Mouse (Mus musculus) c-Kit-positive CD71-positive TER-119-positive erythroid progenitor cells, embryonic 14.5 days (primary cell): ENCODE data around the gene D10Wsu102e.
"Not testable (repeated sequence)": the region's sequence is repeated elsewhere in the genome, so short reads cannot be mapped to it uniquely, and the experiment has no call there.

Experiments
- DNase-seq: peaks from one replicate; pipeline ENCODE4 v3.0.0-alpha.2; 2013; ENCODE audit warnings: low spot score

D10Wsu102e gene

GRCm38 (mm10) chr10:83347494-83347893 lies 12.5 kb upstream of the D10Wsu102e start:
- DNase-seq, result no peak

GRCm38 (mm10) chr10:83350689-83351088 lies 9.3 kb upstream of the D10Wsu102e start:
- no peak for DNase-seq

DNA sequence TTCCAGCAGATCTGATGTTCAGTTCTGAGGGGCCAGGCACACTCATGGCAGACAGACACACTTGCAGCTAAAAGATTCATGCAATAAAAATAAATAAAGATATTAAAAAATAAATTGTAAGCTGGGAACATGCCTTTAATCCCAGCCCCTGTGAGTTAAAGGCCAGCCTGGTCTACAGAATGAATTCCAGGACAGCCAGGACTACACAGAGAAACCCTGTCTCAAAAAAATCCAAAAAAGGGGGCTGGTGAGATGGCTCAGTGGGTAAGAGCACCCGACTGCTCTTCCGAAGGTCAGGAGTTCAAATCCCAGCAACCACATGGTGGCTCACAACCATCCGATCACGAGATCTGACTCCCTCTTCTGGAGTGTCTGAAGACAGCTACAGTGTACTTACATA lies 8.2 kb upstream of the D10Wsu102e start:
- DNase-seq, result not testable (repeated sequence)

DNA sequence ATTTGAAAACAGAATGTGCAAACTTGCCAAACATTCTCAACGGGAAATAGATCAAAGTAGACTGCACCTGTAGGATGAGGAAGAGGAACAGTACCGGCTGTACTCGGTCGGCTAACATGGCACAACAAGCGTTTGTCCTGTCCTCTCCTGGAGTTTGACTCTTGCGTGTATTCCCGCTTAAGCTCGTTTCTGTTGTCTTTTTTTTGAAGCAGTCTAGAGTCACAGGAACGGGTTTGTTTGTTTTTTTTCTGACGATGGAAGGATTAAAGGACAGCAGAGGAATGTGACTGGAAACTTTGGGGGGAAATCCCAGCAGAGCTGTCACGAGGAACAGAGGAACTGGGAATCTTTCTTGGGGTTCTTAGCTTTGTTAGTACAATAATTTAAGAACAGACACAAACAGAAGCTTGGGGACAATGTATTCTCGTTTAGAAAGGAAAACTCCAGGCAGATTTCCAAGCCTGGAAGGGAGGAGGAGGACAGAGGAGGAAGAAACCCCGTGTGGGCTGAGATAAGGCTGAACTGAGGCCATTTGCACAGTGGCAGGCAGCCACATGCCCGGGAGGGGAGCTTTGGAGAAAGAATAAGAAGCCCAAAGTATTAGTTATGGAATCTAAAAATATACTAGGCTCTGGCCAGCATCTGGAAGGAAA lies 6.2 kb upstream of the D10Wsu102e start:
- DNase-seq, result no peak

DNA sequence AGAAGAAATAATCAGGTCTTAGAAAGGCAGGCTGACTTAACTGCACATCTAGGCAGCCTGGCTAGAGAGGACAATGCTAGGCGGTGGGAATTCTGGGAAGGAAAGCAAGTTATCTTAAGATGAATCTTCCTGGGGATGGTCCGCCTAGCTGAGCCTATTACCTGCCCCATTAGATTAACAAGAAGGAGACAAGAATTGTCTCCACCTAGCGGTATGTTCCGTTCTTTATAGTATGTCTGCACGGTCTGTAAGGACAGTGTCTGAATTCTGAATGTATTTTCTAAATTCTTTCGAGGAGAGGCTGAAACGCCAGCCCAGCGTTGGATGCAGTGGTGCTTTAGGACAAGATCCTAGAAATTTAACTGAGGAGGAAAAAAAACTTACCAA lies 5.7 kb upstream of the D10Wsu102e start:
- DNase-seq, result no peak

- no peak for DNase-seq
Observed at GRCm38 (mm10) chr10:83356416-83356815, 3.6 kb upstream of the D10Wsu102e start.

DNA sequence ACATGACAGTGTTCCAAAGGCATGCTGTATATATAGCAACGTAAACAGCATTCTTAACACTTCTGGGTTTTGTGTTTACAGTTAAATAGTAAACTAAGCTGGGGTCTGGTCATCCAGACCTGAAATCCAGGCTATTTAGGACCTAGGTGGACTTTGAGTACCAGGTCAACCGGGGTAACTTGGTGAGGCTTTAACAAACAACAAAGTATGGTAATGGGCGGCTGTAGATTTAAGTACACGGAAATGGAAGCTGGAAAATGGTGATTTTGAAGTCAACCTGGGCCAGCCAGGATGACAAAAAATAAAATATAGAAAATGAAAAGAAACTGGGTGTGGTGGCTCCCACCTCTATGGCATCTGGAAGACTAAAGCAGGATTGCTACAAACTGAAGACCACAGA lies 570 bp upstream of the D10Wsu102e start:
- no peak for DNase-seq

DNA sequence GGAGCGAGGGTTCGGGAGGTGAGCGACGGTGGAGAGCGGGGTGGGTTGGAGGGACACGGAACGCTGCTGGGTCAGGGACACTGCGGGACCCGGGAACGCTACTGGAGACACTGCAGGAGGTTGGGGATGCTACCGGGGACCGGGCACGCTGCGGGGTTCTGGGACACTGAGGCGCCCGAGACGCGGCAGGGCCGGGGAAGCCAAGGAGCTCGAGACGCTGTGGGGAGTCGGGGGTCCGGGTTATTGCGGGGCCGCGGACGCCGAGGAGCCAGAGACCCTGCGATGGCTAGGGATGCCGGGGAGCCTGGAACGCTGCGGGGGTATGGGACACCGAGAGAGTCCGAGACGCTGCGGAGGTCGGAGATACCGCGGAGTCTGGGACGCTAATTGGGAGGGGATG lies 335 bp downstream of the D10Wsu102e start:
- no peak for DNase-seq

GRCm38 (mm10) chr10:83361643-83362382 lies 1.8 kb downstream of the D10Wsu102e start:
- DNase-seq, result peak; percentile 56

DNA sequence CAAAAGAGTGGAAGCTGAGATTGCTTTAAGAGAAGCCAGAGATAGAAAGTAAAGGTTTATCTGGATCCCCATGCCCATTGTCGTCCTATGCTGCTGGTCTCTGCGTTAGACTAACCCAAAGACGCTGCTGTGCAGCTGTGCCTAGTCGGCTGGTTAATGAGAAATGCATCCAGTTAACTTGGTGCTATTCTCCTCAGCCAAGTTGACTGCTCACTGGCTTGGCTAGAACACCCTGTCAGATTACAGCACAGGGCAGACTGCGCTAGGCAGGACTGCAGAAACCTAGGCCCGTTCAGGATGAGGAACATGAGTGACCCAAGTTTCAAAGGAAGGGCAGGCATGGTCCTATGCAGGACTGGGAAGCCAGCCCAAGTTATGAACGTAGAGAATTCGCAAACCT lies 3.4 kb downstream of the D10Wsu102e start:
- no peak for DNase-seq

- no peak for DNase-seq
Observed at GRCm38 (mm10) chr10:83368918-83369317, 8.9 kb downstream of the D10Wsu102e start.

GRCm38 (mm10) chr10:83374045-83374656 lies 14.1 kb downstream of the D10Wsu102e start:
- no peak for DNase-seq

DNA sequence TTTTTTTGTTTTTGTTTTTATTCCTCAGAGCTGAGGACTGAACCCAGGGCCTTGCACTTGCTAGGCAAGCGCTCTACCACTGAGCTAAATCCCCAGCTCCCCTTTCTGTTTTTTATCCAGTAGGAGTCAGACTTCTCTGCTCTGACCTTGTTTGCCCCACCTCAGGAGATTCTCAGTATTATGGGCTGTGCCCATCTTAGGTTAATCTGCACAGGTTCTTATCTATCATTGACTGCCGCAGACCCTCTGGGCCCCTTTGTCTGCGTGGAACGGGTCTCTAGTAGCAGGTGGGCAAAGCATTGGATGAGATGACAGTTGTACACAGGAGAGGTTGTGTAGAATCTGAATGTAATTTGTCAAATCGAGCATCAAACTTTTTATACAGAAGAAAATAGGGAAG lies 15.4 kb downstream of the D10Wsu102e start:
- not testable (repeated sequence) for DNase-seq

GRCm38 (mm10) chr10:83376911-83377682 lies 17.1 kb downstream of the D10Wsu102e start:
- DNase-seq, result no peak

DNA sequence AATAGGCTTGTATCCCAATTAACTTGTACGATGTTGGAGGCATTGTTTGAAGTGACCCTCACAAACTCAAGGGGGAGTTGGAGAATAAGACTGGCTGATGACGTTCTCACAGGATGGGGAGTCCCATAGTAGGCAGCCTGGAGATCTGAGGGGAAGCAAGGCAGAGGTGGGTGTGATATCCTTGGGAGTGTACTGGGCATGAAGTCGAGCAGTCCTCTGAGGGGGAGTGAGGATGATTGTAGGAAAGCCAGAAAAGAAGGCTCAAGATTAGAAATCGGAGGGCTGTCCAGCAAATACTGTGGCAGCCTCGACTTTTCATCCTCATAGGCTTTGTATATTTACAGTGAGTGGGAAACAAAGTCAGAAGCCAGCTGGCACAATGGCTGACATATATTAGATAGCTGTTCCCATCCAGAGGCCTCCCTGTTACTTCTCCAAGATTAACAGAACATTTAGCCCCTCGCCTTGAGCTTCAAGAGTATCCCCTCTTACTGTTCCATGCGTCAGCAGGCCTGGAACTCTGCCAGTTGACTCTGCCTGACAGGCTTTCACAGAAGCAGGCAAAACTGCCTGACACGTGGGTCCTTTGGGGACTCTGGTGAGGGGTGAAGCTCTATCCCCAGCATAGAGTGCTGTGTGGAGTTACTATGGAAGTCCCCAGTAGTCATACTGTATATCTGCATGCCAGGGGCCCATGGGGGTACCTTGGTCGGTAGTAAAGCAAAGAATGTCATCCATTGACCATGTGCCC lies 18.2 kb downstream of the D10Wsu102e start:
- DNase-seq, result no peak

DNA sequence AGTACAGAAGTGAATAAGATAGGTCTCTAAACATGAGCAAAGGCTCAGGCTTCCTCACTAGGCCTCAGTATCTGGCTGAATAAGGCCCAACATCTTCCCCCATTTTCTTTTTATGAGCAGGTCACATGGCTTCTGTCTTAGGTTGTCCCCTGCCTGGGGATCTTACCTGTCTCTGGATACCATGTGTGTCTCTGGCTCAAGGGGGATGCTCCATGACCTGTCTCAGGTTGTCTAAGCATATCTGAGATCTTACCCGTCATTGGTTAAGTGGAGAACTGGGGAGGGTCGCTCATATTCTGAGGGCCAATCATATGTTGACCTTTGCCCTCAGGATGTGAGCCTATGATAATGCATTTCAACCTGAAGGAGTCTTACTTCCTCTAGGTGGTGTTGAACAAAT lies 20.5 kb downstream of the D10Wsu102e start:
- DNase-seq, result no peak

DNA sequence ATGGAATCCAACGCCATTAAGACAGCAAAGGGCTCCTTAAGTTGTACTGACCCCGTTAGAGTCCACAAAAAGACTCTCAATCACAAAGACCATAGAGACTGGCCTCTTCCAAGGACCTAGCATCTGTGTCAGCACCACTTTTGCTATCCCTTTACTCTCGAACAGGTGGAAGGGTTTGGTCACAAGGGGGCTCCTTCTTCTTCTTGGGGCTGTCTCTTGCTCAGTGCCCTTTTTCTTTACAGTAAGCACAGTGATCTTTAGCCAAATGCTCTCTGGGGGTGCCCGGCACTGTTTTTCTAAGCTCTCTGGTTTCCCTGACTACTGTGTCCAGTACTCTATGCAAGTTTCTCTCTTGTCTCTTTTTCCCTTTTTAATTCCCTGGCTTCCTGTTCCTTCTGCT lies 22.5 kb downstream of the D10Wsu102e start:
- no peak for DNase-seq

DNA sequence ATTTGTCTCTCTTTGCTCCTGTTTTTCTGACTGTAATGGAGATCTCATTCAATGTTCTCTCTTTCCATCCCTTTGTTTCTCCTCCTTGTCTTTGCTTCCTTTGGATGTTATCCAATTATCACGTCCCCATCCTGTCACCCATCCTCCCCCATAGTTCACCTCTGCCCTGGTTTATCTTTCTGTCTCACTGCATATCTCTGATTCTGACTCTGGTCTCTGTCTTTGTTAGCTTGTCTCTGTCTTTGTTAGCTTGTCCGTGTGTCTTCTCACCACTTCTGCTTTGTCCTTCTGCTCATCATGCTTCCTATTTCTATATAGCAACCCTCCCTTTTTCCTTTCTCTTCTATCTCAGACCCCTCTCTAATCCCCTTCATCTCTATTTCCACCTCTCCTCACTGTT lies 23.0 kb downstream of the D10Wsu102e start:
- no peak for DNase-seq

DNA sequence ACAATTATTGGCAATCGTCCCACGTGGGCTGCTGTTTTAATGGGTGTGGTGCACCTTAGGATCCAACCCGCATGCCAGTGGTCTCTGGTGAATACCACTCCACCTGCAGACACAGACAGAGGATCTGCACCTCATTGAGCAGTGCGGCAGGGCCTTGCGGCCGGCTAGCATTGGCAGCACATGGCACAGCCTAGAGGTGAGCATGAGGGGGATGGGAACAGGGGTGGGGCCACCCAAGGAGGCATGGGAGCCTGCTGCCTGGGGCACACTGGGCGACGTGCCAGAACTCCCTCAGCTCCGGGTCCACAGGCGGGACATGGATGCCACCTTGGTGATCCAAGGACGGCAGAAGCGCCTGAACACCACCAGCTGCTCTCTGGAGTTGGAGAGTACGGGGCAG lies 23.8 kb downstream of the D10Wsu102e start:
- no peak for DNase-seq

DNA sequence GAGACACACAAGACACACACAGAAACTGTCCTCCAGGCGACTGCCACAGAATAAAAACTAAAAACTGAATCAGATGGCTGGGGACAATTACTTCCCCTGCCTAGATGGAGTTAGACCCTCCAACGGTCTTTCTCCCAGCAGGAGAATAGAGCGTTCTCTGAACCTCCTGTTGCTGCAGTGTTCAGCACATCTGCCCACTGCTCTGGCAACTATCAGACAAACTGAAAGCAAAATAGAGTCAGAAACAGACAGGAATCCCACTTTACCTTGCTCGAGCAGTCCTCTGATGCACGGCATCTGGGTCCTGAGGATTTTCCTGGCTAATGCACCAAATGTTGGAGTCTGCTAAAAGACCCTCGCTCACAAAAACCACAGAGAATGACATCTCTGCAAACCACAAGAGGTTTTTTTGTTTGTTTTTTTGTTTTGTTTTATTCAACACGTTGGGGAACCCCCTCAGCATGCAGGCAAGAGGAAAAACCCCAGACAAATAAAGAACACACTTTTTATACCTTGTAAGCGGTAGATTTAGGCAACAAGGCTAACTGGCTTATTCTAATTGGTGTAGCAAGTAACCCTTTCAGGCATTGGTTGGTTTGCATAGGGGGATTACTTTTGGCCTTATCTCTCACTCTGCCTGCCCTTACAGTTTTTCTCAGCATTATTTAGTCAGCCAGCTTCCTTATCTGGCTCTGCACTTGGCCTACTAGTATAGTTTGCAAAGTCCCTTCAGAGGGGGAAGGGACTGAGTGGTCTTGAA lies 24.6 kb downstream of the D10Wsu102e start:
- DNase-seq, result no peak

DNA sequence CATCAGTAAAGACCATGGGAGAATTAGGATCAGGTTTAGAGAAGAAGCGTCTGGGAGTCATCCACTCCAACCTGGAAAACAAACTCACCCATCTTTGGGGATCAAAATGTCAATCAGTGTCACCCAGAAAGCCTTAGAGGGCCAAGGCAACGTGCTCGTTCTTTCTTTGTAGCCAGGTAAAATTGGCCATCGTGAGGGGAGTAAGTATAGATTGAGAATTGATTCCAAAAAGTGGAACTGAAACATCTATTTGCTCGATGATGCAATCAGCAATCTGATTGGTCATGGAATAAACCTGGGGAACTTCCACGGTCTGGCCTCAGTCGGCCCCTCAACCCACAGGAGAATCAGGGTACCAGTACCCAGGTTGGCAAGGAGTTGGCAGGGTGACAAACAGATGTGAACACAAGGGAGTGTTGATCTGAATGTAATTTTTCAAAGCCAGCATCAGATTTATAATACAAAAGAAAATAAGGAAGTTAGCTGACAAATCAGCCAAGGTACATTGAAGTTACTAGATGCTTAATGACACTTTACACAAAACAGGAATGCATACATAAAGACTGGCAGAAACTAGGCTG lies 25.4 kb downstream of the D10Wsu102e start:
- no peak for DNase-seq
